Mouse (Mus musculus): ENCODE measurements at regions not wholly inside any gene's neighbourhood (a gene's known extent, or its start where the extent isn't known, plus 50 kb on each side); places are given as distances from the start of the nearest gene placed in this dataset.
"Not testable (repeated sequence)": the region's sequence is repeated elsewhere in the genome, so short reads cannot be mapped to it uniquely, and the experiment has no call there.

DNA sequence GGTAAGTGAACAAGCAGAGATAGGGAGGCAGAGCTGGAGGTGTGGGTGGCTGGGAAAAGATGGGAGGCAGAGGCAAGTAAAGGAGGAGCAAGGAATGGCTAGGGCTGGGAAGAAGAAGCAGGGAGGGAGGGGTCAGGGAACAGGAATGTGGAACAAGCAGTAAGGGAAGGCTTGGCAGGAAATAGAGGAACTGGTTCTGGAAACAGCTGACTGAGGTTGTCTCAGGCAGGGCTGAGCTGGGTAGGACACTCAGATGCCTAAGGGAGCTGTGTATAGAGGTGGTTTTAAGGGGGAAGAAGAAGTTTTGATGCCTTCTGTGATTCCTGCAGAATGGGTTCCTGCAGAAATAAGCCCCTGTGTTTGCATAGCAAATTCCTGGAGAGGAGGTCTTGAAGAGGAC, 92.7 kb downstream of the Nucb2 start:
- DNase-seq = no peak

DNA sequence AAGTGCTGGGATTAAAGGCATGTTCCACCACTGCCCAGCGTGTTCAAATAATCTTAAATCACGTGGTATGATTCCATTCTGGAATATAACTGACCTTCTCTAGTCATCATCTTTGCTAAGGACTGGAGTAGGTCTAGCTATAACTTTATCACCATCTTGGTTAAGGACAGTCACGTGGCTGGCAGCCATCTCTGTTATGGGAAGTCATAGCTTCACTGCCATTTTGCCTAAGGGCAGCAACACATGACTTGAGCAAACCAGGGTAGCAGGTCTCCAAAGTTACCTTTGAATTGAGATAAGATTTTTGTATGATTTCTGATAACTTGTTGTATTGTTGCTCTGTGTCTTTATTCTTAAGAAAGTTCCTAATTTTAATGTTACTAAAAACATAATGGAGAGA, 96.2 kb downstream of the Nucb2 start:
- no peak for DNase-seq

DNA sequence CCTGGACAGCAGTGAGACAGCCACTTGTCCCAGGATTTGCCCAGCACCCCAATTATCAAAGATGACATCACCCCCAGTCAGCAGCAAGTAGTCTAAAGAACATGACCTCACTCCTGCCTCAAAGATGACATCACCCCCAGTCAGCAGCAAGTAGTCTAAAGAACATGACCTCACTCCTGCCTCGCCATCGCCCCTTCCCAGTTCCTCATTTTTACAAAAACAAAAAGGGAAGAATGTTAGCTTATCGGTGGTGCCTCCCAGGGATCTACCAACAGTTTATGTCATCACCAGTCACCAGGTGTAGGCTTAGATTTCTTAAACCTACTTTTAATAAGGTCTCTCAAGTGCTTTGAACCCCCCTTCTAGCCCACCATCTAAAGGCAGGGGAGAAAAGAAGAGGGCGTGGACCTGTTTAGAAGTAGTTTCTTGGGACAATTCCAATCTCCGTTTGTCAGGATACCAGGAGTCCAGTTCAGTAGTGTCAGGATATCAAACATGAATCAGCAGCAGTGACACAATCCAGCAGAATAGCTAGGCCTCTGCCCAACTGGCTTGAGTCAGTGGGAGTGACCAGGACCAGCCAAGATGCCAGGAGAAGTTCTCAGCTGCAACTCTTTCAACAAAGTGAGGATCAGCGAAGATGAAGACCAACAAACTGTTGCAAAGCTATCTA, 99.1 kb downstream of the Nucb2 start:
- no peak for DNase-seq

DNA sequence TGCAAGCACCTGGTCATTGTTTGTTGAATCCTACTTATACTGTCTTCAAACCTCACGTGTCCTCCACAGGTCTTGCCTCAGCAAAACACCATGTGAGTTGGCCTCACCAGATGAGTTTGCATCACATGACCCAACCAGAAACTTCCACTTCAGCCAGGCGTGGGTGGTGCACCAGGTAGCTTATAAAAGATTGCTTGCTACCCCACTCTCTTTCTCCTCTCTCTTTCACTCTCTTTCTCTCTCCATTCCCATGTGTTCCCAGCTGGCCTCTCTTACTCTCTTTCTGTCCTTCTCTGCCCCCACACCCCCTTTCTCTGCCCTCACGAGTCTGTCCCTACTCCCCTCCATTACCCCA, 99.6 kb downstream of the Nucb2 start:
- no peak for DNase-seq

DNA sequence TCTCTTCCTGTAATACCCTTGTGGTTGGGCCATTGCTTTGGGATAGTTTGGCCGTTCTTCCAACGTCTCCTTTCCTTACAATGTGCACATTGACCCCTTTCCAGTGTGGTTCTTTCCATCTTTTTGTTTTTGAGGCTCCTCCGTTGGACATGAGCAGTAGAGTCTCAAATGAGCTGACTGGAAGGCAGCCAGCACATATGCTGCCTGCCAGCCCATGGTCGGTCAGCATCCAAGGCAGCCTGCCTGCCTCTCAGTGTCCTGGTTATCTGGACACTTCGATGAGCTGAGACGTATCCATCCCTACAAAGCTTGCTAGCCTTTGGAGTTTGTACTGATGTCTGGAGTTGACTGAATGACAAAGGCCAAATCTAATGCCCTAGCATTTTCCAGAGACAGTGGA, 102.1 kb downstream of the Nucb2 start:
- no peak for DNase-seq

DNA sequence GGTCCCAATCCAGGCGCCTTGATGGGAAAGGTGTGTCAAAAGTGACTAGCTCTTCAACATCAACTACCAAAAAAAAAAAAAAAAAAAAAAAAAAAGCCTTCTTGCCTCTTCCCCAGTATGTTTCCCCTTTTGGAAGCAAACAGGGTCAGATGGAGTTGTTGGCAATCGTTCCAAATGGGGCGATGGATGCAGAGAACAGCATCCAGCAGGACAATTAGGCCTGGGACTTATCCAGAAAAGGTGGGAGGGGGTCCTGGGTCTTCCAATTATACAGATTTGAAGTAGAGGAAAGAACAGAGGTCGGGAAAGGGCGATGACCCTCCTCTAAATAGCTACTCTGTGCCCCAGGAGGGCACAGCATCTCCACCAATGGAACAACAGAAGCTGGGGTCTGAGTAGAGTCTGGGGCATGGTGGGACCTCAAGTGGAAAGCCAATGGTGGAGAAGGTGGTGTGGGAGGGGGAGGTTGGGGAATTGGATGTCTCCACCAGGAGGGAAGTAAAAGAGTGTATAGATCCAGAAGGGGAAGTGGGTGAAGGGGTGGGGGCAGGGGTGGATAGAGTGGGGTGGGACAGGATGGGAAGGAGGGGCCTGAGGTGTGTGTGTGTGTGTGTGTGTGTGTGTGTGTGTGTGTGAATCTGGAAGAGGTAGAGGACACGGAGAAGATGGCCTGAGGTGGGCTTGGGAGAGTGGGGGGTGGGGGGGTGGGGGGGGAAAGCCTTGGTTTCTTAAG, 102.7 kb downstream of the Nucb2 start:
- no peak for DNase-seq

DNA sequence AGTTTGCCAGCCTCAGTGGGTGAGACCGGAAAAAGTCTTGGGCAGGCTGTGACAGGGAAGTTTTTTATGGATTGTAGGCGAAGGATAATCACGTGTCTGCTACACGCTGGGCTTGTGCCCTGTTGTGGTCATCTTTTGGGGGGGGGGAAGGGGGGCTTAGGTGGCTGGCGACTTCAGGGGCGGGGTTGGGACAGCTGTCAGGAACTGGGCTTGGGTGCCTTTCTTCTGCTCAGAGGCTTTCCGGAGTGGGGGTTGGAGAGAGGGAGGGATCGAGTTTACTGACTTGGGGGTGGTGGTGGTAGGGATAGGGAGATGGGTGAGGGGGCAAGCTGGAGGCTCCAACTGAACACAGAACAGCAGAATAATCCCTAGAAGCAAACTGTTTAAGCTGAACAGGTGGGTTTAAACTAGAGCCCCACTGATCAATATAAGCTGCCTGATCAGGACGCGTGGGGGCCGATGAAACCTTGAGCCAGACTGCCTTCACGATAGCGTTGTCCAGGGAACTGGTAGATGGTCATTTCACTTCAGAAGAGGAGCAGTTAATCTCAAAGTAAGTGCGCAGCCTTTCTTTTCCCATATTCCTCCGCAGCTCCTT, 103.6 kb downstream of the Nucb2 start:
- DNase-seq = no peak

DNA sequence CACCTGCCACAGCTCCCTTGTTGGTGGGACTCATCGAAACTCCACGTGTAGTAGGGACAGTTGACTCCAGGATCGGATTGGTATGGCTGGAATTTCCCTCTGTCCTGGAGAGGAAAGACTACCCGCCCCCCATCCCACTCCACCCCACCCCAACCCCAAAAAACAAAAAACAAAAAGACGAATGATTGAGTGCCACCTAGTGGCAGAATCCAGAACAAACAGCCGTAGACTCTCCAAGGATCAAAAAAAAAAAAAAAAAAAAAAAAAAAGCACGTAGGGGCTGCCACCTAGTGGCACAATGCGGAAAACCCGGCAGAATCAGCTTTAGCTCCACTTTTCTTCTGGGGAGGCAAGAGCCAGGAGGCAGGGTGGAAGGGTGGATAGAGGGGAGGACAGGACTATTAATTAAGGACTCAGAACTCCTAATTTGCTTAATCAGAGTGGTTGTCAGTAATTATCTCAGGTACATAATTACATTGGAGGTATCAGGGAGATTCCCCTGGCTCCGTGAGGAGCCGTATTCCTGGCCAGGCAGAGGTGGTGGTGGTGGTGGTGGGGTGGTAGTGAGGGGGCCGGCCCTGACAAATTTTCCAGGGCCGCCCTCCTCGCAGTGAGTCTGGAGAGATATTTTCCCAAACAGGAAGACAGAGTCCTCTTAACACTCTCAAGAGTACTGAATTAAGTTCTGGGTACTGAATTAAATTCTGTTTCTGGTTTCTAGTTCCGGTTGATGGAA, 104.3 kb downstream of the Nucb2 start:
- peak; percentile 26 to 50 for DNase-seq

DNA sequence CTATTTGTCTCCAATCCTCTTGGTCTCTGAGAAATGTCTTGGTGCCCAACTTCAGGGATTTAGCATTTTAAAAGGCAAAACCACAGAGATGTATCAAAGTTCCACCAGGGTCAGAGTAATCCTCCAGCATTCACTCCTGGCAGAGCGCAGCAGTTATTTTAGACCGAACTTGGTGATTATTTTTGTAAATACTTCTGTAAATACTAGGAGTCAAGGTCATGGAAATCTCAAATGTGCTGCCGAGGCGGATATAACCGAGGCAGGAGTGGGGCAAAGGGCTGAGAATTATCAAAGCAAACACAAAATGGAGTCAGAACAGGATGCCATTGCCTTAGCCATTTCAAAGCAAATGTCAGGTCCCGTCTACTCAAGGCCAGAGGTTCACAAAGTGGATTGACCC, 105.2 kb downstream of the Nucb2 start:
- DNase-seq = no peak

DNA sequence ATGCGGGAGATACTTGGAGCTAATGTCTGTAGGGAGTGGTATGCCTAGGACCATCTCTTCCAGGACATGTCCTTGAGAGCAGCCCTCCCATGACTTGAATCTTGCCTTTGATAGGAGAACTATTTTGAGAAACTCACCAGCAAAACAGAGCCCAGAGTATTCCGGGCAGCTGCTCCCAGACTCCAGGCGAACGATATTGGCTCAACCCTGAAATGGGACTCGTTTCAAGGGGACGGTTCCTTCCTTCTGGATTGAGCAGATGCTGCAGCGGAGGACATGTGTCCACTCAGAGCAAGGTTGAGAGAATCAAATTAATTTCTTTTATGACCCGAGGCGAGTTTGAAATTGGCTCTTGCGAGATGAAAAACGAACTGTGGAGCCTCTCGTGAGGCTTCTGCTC, 105.7 kb downstream of the Nucb2 start:
- DNase-seq = no peak

DNA sequence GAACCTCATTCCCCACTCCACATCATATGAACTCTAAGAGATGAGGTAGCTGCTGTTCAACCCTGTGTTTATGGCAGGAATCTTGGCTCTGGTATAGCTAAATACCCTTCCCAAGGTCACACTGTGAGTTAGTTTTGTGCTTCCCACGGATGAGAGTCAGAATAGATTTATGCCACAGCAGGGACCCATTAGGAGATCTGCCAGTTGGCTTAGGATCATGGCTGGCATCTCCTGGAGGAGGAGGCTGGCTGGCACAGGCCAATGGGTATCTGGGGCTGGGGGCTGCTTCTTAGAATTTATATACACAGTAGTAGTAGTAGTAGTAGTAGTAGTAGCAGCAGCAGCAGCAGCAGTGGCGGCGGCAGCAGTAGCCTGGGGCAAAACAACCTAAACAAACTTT, 111.8 kb downstream of the Nucb2 start:
- no peak for DNase-seq

DNA sequence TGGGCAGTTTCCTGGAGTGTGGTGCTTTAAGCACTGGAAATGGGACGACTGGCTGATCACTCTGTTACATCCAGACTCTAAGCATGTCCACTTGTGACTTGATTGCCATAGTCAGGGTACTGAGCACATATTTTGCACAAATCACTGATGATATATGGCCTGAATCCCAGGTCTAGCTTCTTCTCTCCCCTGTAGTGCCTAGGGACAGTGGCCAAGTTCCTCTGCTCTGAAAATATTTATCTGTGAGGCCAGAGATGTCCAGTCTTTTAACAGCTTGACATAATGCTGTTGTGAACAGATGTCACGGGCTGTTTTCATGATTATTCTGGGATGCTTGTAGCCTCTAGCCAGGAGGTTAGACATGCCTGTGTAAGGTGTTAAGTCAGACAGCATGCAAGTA, 115.5 kb downstream of the Nucb2 start:
- DNase-seq = no peak

DNA sequence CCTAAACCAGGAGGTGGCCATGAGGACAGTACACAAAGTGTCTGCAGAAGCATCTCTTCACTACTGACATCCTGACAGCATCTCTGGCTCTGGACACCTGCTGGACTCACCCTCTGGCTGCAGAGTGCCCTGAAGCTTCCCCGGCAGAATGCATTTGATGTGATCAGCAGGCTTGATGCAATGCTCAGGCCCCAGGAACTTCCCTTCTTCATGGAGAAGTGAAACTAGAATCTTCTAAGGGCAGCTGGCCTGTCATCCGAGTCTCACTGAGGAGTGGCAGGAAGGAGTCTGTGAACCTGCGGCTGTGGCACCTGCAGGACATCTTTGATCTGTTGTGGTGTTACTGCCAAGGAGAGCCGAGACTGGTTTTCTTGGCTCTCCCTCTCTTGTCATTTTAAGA, 116.2 kb downstream of the Nucb2 start:
- no peak for DNase-seq

DNA sequence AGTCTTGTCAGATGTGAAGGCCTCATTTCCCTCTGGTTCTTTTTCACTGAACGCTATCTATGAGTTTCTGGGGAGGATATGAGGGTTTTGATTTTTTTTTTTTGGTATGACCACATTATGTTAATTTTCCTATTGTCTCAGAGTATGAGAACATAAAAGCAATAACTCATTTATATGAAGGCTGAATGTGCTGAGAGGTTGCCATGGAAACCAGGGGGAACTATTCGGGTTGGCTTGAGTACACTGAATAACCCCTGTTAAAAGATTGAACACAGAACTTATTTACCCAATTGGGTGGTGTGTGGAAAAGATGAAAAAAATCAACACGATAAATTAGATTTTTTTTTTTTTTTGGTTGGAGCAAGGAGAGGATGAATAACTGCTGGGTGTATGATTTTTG, 129.0 kb downstream of the Nucb2 start:
- DNase-seq = no peak

DNA sequence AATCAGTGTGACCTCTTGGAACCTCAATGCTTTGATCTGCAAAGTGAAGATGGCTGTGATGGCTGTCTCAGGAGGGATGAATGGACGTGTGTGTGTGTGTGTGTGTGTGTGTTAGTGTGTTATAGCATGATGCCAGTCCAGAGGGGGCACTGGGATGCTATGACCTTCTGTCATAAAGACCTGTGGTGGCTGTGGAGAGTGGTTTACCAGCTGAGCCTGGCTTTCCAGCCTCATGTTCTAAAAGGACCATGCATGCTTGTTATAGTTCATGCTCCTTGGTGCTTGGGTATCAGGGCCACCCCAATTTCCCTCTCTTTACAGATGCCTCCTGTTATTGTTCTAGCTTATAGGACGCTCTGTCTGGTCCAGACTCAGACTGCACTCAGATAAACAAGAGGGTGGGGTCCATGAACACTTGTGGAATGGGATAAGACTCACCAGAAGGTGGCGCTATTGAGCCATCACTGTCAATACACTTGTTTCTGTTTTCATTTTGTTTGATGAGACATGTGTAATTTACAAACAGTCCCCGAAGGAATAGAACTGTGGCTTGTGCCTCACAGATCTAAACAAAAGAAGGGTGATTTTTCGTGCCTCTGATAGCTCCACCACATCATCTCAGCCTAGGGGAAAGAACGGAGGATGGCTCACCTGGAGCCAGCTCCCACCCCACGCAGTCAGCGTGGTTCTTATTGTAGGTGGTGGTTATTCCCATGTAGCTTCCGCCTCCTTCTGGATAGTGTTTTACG, 140.9 kb downstream of the Nucb2 start:
- peak; percentile 14 to 53 for DNase-seq

DNA sequence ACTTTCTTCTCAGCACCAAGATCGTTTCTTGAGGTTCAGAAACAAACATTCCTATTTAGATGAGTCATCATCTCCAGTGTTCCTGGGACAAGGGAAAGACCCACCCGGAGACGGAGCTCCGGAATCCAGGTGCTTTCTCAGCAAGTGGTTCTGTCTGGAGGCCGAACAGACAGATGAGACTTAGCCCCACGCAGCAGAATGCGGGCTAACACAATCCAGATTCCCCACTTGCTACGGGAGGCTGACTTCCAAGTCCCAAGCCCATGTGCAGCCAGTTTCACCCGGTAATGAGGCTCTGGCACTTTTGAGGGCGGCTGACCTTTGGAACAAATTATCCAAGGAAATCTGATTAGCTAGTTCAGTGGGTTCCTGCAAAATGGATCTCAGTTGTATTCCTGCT, 150.3 kb downstream of the Nucb2 start:
- DNase-seq = peak; percentile 6 to 17

DNA sequence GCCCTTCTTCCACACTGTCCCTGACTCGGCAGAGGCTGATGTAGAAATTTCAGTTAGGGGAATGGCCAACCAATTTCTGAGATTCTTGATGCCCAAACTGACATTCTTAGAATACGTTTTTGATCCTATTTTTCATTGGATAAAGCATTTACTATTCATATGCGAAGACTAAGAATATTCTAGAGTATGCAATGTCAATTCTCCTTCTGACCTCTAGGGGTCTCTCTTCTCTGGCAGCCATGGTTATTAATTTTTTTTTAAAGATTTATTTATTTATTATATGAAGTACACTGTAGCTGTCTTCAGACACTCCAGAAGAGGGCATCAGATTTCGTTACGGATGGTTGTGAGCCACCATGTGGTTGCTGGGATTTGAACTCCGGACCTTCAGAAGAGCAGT, 152.9 kb downstream of the Nucb2 start:
- not testable (repeated sequence) for DNase-seq

DNA sequence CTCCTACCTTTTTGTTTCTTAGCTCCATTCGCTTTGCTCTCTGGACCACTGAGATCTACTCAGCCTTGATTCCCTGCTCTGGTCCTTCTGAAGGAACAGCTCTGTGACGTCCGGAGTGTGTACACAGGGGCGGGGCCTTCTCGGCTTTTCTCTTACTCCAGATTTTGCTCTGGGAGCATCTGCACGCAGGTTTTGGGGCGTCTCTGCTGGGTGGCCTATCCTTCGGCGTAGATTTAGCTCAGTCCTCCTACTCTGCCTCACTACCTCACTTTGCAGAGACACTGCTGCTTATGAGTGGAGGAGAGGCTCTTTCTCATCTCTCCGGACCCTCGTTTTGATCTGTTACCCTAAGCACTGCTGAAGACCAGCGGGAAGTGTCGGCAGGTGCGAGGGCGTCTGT, 161.4 kb downstream of the Nucb2 start:
- DNase-seq = no peak

DNA sequence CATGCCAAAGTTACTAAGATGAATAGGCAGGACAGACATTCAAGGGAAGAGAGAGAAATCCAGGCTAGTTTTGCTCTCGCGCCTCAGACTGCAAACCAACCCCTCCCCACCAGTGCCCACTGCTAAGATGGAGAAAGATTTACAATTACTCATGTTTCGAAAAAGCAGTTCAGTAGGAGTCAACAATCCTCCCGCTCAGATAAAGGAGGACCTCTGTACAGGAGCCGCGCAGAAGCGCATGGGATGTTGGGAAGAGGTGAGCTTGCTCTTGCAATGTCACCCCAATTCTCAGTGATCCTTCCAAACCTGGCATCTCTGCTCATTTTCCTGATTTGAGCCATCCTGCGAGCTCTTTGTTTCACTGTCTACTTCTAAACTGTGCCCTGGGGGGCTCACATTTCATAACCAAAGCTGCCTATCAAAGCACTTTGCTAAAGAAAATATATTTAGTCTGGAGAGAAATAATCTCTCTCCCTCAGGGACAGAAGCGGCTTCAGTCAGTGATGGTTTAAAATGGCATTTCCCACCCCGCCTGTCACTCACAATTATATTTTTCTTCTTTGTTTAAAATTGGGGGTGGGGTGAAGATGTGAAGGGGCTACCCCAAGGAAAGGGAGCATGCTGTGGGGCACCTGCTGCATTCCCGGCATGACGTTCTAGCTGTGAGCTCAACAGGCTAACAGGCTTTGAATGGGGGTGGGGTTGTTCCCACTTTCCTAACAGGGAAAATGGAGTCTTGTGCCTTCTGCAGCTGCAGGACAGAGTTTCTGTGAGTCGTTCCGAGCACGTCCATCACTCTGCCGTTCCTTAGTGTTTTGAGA, 170.2 kb downstream of the Nucb2 start:
- no peak for DNase-seq

DNA sequence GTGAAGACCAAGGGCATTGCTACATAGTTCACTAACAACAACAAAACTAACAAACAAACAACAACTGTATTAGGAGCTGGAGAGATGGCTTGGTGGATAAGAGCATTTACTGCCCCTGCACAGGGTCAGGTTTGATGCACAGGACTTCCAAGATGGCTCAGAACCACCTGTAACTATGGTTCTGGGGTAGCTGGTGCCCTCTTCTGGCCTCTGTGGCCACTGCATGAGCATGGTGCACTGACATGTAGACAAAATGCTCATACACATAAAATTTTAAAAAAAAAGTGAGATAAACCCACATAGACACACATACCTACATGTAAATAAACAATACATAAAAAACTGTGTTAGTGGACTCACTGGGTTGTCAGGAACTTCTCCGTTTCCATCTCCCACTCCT, 172.5 kb downstream of the Nucb2 start:
- peak in 1 of 2 experiments; percentile 4 for DNase-seq

DNA sequence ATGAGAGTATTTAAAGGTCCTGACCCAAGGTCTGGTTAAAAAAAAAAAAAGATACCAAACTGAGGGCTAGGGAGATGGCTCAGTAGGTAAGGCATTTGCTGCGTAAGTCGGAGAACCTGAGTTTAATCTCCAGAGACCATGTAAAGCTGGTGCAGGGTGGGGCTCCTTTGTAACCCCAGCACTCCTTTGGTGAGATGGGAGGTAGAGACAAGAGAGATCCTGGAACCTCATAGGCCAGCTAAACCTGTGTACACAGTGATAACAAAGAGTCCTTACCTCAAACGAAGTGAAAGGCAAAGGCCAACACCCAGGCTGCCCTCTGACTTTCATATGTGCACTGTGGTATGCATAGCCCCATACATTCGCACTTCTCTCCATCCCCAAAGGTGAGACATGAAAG, 175.0 kb downstream of the Nucb2 start:
- DNase-seq = no peak

DNA sequence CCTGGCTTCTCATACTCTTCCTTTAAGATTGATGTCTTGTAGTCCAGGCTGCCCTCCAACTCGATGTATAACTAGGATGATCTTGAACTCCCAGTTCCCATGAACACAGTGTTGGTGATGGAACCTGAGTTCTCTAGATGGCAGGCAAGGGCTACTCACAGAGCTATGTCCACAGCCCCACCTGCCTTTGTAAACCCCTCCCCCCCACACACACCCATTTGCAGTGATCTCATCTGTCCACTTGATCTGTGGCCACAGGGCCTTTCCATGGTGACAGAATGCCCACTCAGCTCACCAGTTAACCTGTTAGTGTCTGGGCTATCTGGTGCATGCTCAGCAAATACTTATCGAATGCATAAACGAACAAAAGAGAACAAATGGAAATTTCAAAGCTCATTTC, 176.4 kb downstream of the Nucb2 start:
- DNase-seq = no peak

Data from kidney, adult 8-10 months (tissue).